Mouse (Mus musculus): ENCODE measurements around the gene Glrx3. TPM values are rescaled to one million over a fixed set of nuclear protein-coding genes. Genes with fewer than 3 reads are reported as not detected.

Gene Glrx3
- total RNA-seq, 1 experiment from 2014 or later: 170 TPM

DNA sequence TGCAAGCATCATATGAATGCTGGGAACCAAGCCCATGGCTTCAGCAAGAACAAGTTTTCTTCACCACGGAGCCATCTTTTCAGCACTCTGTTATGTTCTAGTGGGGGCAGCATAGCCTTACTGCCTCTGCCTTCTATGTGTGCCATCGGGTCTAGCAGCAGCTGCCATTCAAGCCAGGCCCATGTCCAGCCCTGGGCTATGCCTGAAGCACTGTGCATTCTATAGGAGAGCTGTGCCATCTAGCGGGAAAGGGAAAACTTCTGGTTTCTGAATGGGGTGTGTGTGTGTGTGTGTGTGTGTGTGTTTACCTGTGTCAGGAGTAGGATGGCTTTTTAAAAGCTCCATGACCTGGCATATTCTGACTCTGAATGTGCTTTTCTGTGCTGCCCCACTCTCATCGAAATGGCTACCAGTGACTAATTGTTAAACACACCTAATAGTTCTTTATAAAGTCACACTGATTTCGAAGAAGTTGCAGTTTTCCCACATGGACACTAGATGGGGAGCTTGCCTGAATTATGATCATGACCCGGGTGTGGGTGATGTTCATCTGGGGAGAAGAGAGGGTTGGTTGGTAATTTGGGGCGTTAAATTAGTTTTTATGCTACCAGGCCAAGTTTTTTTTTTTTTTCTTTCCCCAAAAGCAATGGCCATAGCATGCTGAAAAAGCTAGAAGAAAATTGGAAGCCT is 34.2 kb downstream of the Glrx3 start:
- ATAC-seq (replicated peaks; ENCODE audit: low read depth, poor library complexity, severe bottlenecking): no peak

GRCm38 (mm10) chr7:137472149-137472548 is 34.7 kb downstream of the Glrx3 start:
- no peak for ATAC-seq (replicated peaks; ENCODE audit: low read depth, poor library complexity, severe bottlenecking)

- peak; percentile 100 for ATAC-seq (replicated peaks; ENCODE audit: low read depth, poor library complexity, severe bottlenecking)
These were observed 40.7 kb downstream of the Glrx3 start for GRCm38 (mm10) chr7:137477950-137478620.

DNA sequence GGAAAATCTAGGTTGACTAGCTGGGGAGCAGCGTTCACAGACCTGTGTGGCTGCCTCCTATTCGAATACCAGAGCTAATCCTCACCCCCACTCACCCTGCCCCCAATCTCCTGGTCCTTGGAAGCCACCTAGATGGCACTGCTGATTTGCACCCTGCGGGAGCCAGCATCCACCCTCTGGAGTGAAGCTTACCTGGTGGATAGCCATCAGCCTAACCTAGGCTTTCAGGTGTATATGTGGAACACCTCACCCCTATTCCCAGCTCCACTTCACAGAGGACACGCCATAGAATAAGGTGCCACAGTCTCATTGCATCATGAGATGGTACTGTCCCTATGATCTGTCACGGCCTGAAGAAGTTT is 41.2 kb downstream of the Glrx3 start:
- no peak; the same call in 1 of the 2 replicates for ATAC-seq (replicated peaks; ENCODE audit: low read depth, poor library complexity, severe bottlenecking)

DNA sequence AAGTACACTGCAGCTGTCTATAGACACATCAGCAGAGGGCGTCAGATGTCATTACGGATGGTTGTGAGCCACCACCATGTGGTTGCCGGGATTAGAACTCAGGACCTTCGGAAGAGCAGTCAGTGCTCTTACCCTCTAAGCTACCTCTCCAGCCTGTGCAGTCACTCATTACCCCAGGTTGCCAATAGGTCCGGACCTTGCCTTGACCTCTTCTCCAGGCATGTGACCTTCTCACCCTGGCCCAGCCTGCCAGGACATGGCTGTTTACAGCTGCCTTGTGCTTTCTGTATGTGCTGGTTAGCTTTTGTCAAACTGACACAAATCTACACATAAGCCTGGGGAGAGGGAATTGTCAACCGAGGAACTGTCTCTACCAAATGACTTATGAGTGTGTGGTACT is 43.4 kb downstream of the Glrx3 start:
- no peak for ATAC-seq (replicated peaks; ENCODE audit: low read depth, poor library complexity, severe bottlenecking)

DNA sequence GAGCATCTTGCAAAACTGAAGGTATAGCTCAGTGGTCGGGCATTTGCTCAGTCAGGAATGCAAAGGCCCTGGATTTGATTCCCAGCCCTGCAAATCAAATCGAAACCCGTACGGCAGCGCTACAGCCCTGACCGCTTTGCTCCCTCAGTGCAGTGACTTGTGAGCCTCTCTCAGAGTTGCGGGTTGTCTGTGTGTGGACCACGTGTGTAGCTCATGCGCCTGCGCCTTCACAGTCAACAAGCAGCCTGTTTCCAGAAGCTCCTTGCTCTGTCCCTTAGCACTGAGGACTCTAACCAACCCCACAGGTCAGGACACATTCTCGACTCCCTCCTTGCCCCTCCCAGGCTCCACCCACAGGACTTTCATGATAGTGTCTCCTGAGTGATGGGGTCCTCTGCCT is 46.6 kb downstream of the Glrx3 start:
- ATAC-seq (replicated peaks; ENCODE audit: low read depth, poor library complexity, severe bottlenecking): no peak

- no peak for ATAC-seq (replicated peaks; ENCODE audit: low read depth, poor library complexity, severe bottlenecking)
These were observed 51.0 kb downstream of the Glrx3 start for GRCm38 (mm10) chr7:137488391-137488790.

DNA sequence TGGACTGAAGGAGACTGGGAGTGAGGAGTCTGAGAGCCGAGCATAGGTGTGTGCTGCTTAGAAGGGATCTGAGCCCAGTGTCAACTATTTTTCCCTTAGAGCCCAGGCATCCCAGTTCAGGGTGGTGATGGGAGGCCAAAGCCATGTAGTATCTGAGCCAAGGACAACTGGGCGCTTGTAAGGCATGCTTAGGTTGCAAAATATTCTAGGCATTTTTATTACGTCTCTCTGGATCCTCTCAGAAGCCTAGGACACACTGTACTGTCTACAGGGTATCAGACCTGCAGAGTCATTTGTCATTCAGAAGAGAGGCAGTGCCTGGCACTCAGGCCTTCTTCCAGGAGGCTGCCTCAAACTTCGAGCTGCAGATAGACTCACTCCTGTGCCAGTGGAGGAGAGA is 53.3 kb downstream of the Glrx3 start:
- ATAC-seq (replicated peaks; ENCODE audit: low read depth, poor library complexity, severe bottlenecking): no peak

DNA sequence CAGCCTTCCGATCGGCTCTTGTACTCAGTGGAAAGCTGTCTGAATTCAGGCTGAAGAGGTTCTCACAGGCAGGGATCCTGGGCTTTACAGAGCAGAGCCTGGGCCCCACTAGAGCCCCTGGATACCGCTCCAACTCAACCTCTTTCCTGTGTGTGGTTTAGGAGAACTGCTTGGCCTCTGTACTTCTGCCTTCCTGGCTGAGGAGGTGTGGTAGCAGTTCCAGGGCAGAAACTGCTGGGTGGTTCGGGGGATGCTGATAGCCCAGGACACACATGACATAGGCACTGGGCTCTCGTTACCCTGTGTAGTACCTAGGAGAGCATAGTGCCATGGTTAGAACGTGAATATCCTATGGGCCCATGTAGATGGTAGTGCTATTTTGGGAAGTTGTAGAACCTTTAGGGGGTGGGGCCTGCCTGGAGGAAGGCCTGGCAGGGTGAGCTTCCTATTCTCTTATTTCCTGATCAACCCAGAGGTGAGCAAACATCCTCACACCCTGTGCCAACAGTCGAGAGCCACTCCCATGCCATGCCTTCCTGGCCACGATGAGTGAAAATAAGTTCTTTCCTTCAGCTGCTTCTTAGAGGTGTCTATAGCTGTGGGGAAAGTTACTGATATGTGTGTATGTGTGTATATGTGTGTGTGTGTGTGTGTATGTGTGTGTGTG is 55.0 kb downstream of the Glrx3 start:
- peak; percentile 75 for ATAC-seq (replicated peaks; ENCODE audit: low read depth, poor library complexity, severe bottlenecking)

DNA sequence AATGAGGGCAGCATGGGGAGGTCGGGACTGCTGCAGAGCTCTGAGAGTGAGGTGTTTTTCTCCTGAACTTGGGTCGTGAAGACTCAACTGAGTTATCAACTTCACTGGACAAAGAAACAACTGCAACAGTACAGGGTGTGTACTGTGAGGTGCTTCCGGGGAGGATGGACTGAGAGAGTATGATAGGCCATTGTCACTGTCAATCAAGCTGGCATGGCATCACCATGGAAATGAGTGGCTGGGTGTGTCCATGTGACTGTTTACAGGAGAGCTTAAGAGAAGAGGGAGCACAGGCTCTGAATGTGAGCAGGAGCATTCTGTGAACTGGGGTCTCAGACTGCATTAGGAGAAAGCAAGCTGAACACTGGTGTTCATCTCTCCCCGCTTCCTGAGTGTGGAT is 61.3 kb downstream of the Glrx3 start:
- ATAC-seq (replicated peaks; ENCODE audit: low read depth, poor library complexity, severe bottlenecking): no peak

DNA sequence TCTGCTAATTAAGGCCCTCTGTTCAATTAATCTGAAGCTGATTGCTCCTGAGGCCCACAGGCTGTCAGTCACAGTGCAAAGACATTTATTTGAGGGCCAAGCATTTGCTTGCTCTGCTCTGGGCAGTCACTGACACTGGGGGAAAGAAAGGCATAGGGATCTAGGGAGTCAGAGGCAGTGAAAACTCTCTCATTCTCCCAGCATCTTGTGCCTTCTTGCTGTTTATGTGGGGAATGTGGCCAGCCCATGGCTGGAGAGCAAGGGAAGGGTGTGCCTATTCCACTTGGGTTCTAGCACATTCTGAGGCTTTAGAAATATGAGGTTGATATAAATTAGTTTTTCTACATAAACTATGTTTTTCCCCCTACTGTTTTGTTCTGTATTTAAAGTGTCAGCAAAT is 80.2 kb downstream of the Glrx3 start:
- ATAC-seq (replicated peaks; ENCODE audit: low read depth, poor library complexity, severe bottlenecking): no peak

DNA sequence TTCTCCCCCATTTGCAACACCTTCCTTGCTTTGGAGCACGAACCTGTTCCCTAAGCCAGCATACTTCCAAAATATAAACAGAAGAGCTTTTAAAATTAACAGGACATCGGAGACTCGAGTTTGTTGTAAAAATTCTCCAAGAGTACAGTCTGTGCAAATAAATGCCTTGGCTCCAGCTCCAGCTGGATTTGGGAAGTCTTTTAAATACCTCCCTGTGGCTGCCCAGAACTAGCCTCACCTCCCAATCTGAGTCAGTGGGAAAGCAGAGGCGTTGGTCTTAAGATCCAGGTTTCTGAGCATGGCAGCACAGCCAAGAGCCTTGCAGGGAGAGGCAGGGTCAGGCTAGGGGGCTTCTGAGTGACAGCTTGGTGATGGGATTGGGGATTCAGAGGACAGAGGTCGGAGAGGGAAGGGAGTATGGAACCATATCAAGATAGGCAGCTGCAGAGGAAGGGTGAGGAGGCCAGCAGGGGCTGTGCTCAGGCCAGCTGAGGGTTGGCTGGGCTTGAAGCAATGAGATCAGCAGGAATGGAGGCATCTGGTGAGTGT is 80.7 kb downstream of the Glrx3 start:
- no peak for ATAC-seq (replicated peaks; ENCODE audit: low read depth, poor library complexity, severe bottlenecking)

Other genes with a start within 250 kb of the Glrx3 start
- not detected in 2 replicates for gene Ebf3, start 123.2 kb upstream of the Glrx3 start, total RNA-seq (2017)
- 23.8 and 26.9 TPM in 2 replicates for gene 9430038I01Rik, start 26.9 kb upstream of the Glrx3 start, total RNA-seq (2017)

Data from common myeloid progenitor, adult 5-6 weeks (primary cell).